Mouse (Mus musculus) bone marrow, adult 2 months (tissue): ENCODE results near the gene Asap3.

ENCODE experiments used
- CTCF ChIP-seq: fragments of 200-500 bp; IDR thresholded peaks from 2 replicates; pipeline ENCODE4 v1.5.1; 2011; ENCODE audit warnings: low read length, control low read depth; ENCODE audit not compliant: control insufficient read depth, insufficient read depth
- POLR2A ChIP-seq: fragments of 200-500 bp; IDR thresholded peaks from 2 replicates; pipeline ENCODE4 v1.6.1; 2011; ENCODE audit warnings: low read depth, mild to moderate bottlenecking, control low read depth, low read length, borderline replicate concordance; ENCODE audit not compliant: control insufficient read depth

DNA sequence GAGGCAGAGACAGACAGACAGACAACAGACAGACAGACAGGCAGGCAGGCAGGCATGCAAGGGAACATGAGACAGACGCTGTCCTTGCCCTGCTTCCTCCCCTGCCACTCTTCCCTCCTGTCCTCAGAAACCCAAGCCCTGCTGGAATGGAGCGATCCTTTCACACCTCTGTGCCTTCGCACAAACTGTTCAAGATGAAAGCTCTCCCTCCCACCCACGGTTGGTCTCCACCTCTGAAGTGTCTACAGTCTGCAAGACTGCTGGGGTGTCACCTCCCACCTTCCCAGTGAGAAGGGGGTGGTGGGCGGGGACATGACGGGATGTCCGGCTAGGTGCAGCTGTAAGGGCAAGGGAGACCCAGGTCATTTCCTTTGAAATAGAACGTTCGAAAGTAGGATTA is 75.4 kb downstream of the Asap3 start:
- TF ChIP-seq CTCF (no peak), POLR2A (no peak)
